Mouse (Mus musculus): Measurements from ENCODE around the gene Aip. TPM values are rescaled to one million over a fixed set of nuclear protein-coding genes. Genes with fewer than 3 reads are reported as not detected.
"Not testable (repeated sequence)": the region's sequence is repeated elsewhere in the genome, so short reads cannot be mapped to it uniquely, and the experiment has no call there.

The Aip gene
- polyA plus RNA-seq, 1 experiment from 2014 or later = 47.0 TPM

- peak; percentile 61 for TF ChIP-seq CTCF (IDR thresholded peaks at IDR 0.05; ENCODE audit: low read depth)
- H3K4me2 ChIP-seq (replicated peaks; ENCODE audit: low read depth); H3K9me3 ChIP-seq (ENCODE audit: control insufficient read depth, low read length); H3K27me3 ChIP-seq (ENCODE audit: control insufficient read depth, insufficient read depth, low read length); H3K4me1 ChIP-seq (replicated peaks; ENCODE audit: control insufficient read depth, insufficient read depth); H3K4me3 ChIP-seq (ENCODE audit: low read depth, low read length); H3K36me3 ChIP-seq (ENCODE audit: control insufficient read depth, insufficient read depth, low read length); H3K9ac ChIP-seq (ENCODE audit: low read length); DNase-seq (ENCODE audit: low spot score); H3K27ac ChIP-seq (replicated peaks): not testable (repeated sequence)
- 10% methylated on average over 7 of the region's 8 CpGs for WGBS
- ATAC-seq (ENCODE audit: low FRiP score, low TSS enrichment) = peak; percentile 53
Measured at GRCm38 (mm10) chr19:4135963-4136345, 10.3 kb upstream of the Aip start.

- not testable (repeated sequence) for H3K4me2 ChIP-seq (replicated peaks; ENCODE audit: low read depth); H3K9me3 ChIP-seq (ENCODE audit: control insufficient read depth, low read length); H3K36me3 ChIP-seq (ENCODE audit: control insufficient read depth, insufficient read depth, low read length); H3K9ac ChIP-seq (ENCODE audit: low read length); H3K4me3 ChIP-seq (ENCODE audit: low read depth, low read length); H3K4me1 ChIP-seq (replicated peaks; ENCODE audit: control insufficient read depth, insufficient read depth); H3K27ac ChIP-seq (replicated peaks); H3K27me3 ChIP-seq (ENCODE audit: control insufficient read depth, insufficient read depth, low read length); DNase-seq (ENCODE audit: low spot score); ATAC-seq (ENCODE audit: low FRiP score, low TSS enrichment)
- WGBS = 78% methylated on average over 6 of the region's 6 CpGs
Measured at GRCm38 (mm10) chr19:4135229-4135962, 9.7 kb upstream of the Aip start.

GRCm38 (mm10) chr19:4134354-4134753, 8.7 kb upstream of the Aip start:
- Histone ChIP-seq H3K27me3 (ENCODE audit: control insufficient read depth, insufficient read depth, low read length) (no peaks in the 10 kb centered on the region), H3K9ac (ENCODE audit: low read length) (no peak overlapping the region), H3K9me3 (ENCODE audit: control insufficient read depth, low read length) (no peaks in the 10 kb centered on the region), H3K36me3 (ENCODE audit: control insufficient read depth, insufficient read depth, low read length) (peaks cover 14% of the 10 kb centered on the region), H3K4me2 (replicated peaks; ENCODE audit: low read depth) (no peak overlapping the region), H3K4me1 (replicated peaks; ENCODE audit: control insufficient read depth, insufficient read depth) (no peaks in the 10 kb centered on the region), H3K27ac (replicated peaks) (no peak overlapping the region), H3K4me3 (ENCODE audit: low read depth, low read length) (no peak overlapping the region)
- ATAC-seq (ENCODE audit: low FRiP score, low TSS enrichment) (no peak), DNase-seq (ENCODE audit: low spot score) (no peak)
- 90% methylated on average over 4 of the region's 4 CpGs for WGBS
- TF ChIP-seq EP300 (optimal IDR thresholded peaks at IDR 0.05) = no peak
- no peak for TF ChIP-seq CTCF (IDR thresholded peaks at IDR 0.05; ENCODE audit: low read depth)

GRCm38 (mm10) chr19:4131768-4132167, 6.1 kb upstream of the Aip start:
- Histone ChIP-seq H3K36me3 (ENCODE audit: control insufficient read depth, insufficient read depth, low read length) (peaks cover 20% of the 10 kb centered on the region), H3K4me2 (replicated peaks; ENCODE audit: low read depth) (no peak overlapping the region), H3K9ac (ENCODE audit: low read length) (no peak overlapping the region), H3K4me3 (ENCODE audit: low read depth, low read length) (no peak overlapping the region), H3K27me3 (ENCODE audit: control insufficient read depth, insufficient read depth, low read length) (no peaks in the 10 kb centered on the region), H3K4me1 (replicated peaks; ENCODE audit: control insufficient read depth, insufficient read depth) (0 out of 2 replicates have a peak, but pooled peaks cover under 1% of the 10 kb centered on the region), H3K9me3 (ENCODE audit: control insufficient read depth, low read length) (no peaks in the 10 kb centered on the region), H3K27ac (replicated peaks) (no peak overlapping the region)
- TF ChIP-seq CTCF (IDR thresholded peaks at IDR 0.05; ENCODE audit: low read depth) (peak; percentile 24; the same call in 1 of the 2 replicates), EP300 (optimal IDR thresholded peaks at IDR 0.05) (no peak)
- ATAC-seq (ENCODE audit: low FRiP score, low TSS enrichment) = no peak
- 79% methylated on average over 2 of the region's 2 CpGs for WGBS
- no peak for DNase-seq (ENCODE audit: low spot score)

GRCm38 (mm10) chr19:4131075-4131474, 5.4 kb upstream of the Aip start:
- ATAC-seq (ENCODE audit: low FRiP score, low TSS enrichment) (no peak), DNase-seq (ENCODE audit: low spot score) (no peak)
- no peak overlapping the region for H3K4me3 ChIP-seq (ENCODE audit: low read depth, low read length)
- H3K36me3 ChIP-seq (ENCODE audit: control insufficient read depth, insufficient read depth, low read length) = peaks cover 20% of the 10 kb centered on the region
- H3K27me3 ChIP-seq (ENCODE audit: control insufficient read depth, insufficient read depth, low read length) = no peaks in the 10 kb centered on the region
- no peak overlapping the region for H3K27ac ChIP-seq (replicated peaks)
- 83% methylated on average over 5 of the region's 5 CpGs for WGBS
- TF ChIP-seq EP300 (optimal IDR thresholded peaks at IDR 0.05) (no peak), CTCF (IDR thresholded peaks at IDR 0.05; ENCODE audit: low read depth) (no peak)
- H3K4me1 ChIP-seq (replicated peaks; ENCODE audit: control insufficient read depth, insufficient read depth) = 0 out of 2 replicates have a peak, but pooled peaks cover 3% of the 10 kb centered on the region
- no peaks in the 10 kb centered on the region for H3K9me3 ChIP-seq (ENCODE audit: control insufficient read depth, low read length)
- H3K4me2 ChIP-seq (replicated peaks; ENCODE audit: low read depth) = no peak overlapping the region
- no peak overlapping the region for H3K9ac ChIP-seq (ENCODE audit: low read length)

GRCm38 (mm10) chr19:4130106-4130505, 4.4 kb upstream of the Aip start:
- Histone ChIP-seq H3K9ac (ENCODE audit: low read length) (no peak overlapping the region), H3K27ac (replicated peaks) (no peak overlapping the region), H3K4me3 (ENCODE audit: low read depth, low read length) (no peak overlapping the region), H3K4me2 (replicated peaks; ENCODE audit: low read depth) (no peak overlapping the region), H3K9me3 (ENCODE audit: control insufficient read depth, low read length) (no peaks in the 10 kb centered on the region), H3K27me3 (ENCODE audit: control insufficient read depth, insufficient read depth, low read length) (no peaks in the 10 kb centered on the region), H3K36me3 (ENCODE audit: control insufficient read depth, insufficient read depth, low read length) (peaks cover 20% of the 10 kb centered on the region), H3K4me1 (replicated peaks; ENCODE audit: control insufficient read depth, insufficient read depth) (0 out of 2 replicates have a peak, but pooled peaks cover 3% of the 10 kb centered on the region)
- DNase-seq (ENCODE audit: low spot score) (no peak), ATAC-seq (ENCODE audit: low FRiP score, low TSS enrichment) (no peak)
- WGBS = 79% methylated on average over 4 of the region's 4 CpGs
- TF ChIP-seq EP300 (optimal IDR thresholded peaks at IDR 0.05) (no peak), CTCF (IDR thresholded peaks at IDR 0.05; ENCODE audit: low read depth) (no peak)

Data from stomach, postnatal 0 days (tissue).